Mouse (Mus musculus): ENCODE data around the gene Ceacam9.

DNA sequence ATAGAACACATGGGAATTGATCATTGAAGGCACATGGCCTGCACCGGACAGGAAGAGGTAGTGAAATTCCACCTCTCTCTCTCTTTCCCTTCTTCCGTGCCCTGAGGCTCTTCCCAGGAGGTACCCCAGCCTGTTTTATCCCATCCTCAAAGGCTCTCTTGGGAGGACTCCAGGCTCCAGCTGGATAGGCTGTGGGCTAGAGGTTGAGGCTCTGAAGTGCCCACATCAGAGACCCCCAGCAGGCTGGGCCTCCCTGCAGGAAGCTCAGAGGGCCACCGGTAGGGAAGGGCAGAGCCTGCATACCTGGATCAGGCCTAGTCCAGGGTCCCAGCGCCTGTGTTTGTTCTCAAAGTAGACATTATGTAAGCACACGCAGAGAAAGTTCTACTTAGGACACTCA is 39.9 kb downstream of the Ceacam9 start:
- TF ChIP-seq CTCF (IDR thresholded peaks at IDR 0.05; ENCODE audit: low read depth) (no peak), EP300 (optimal IDR thresholded peaks at IDR 0.05) (no peak)
